Mouse (Mus musculus) midbrain, embryonic 13.5 days (tissue): ENCODE data around the gene Lypd1. TPM values are rescaled to one million over a fixed set of nuclear protein-coding genes. Genes with fewer than 3 reads are reported as not detected.

Source experiments
- ATAC-seq: fragments of 200-750 bp; cut with Nextera tagmentation; 2 replicates; pipeline ENCODE4 v1.8.0; 2017; ENCODE audit warnings: mild to moderate bottlenecking, moderate TSS enrichment, moderate library complexity
- H3K27ac ChIP-seq: fragments of 300-500 bp; sonication (generic); 2 replicates; pipeline ENCODE4 v1.5.1; 2015; ENCODE audit warnings: inconsistent platforms, mild to moderate bottlenecking, moderate library complexity
- H3K27me3 ChIP-seq: fragments of 300-500 bp; sonication (generic); 2 replicates; pipeline ENCODE4 v1.6.1; 2015; ENCODE audit warnings: mild to moderate bottlenecking, inconsistent platforms
- H3K36me3 ChIP-seq: fragments of 300-500 bp; sonication (generic); 2 replicates; pipeline ENCODE4 v1.6.1; 2015; ENCODE audit warnings: mild to moderate bottlenecking, inconsistent platforms
- H3K4me1 ChIP-seq: fragments of 300-500 bp; sonication (generic); replicated peaks from 2 replicates; pipeline ENCODE4 v1.6.1; 2015; ENCODE audit warnings: inconsistent platforms
- H3K4me2 ChIP-seq: fragments of 300-500 bp; sonication (generic); replicated peaks from 2 replicates; pipeline ENCODE4 v1.6.1; 2015; ENCODE audit warnings: moderate library complexity, mild to moderate bottlenecking, inconsistent platforms
- H3K4me3 ChIP-seq: fragments of 300-500 bp; sonication (generic); replicated peaks from 2 replicates; pipeline ENCODE4 v1.5.1; 2015; ENCODE audit warnings: mild to moderate bottlenecking, inconsistent platforms
- H3K9ac ChIP-seq: fragments of 300-500 bp; sonication (generic); replicated peaks from 2 replicates; pipeline ENCODE4 v1.6.1; 2015; ENCODE audit warnings: mild to moderate bottlenecking, inconsistent platforms
- H3K9me3 ChIP-seq: fragments of 300-500 bp; sonication (generic); 2 replicates; pipeline ENCODE4 v1.6.1; 2016; ENCODE audit warnings: mild to moderate bottlenecking, inconsistent platforms
- WGBS: fragments of 180-500 bp; shearing (Covaris S2); methylation state at CpG from one replicate; pipeline ENCODE4 v1.1.7; 2015; 5-methylcytosine and 5-hydroxymethylcytosine counted together
- polyA plus RNA-seq: library from polyadenylated mRNA; unstranded; fragments of >200 nt; fragmentation: Nextera tagmentation; extraction: Ambion mirVana; gene quantifications from 2 replicates; pipeline ENCODE4 v1.2.1, GENCODE M21; 2015

Lypd1 gene
- 32.6 and 33.3 TPM in 2 replicates for polyA plus RNA-seq

DNA sequence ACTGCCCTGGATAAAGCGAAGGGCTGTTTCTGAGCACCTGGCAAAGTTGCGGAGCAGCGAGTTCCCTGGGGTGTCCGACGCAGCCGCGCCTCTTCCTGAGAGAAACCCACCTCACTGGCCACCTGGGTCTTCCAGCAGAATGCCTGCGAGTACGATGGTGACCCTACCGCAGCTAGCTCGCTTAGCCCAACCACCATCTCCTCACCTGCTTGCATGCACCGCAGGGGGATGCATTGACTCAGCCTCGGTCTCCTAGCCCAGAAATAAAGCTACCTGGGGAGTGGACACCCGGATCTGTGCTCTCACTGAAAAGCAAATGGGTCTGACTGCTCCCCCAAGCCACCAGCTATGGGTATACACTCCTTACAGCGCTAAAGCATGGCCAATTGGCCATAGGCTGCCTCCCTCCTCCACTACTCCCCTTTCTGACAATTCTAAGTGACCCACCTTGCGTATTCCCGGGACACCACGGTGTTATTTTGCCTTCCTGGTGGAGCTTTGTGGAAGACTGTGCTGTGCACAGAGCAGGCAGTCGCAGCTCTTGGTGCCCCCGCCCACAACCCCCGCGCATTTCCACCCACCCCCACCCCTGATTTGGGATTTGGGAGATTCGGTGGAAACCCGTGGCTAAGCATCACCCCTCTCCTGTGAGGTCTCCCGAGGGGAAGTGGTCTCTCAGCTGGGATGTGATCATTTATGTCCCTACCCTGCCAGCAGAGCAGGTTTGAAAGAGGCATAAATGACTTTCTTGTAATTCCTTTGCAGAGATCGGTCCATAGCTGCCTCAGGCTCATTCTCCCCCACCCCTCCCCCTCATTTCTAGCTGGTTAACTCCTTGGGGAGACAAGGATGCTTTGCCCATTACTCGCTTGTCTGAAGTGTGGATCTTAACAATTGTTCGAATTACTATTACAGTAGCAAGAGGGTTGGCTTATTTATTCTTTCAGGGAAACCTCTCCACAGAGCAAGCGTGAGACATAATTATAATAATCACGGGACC is at the start of gene Lypd1:
TSS of gene Lypd1 (minus strand) at position 501 of the 1,000 bp plus-strand sequence.
- Histone ChIP-seq H3K27me3 (peaks cover 29% of the 10 kb centered on the region), H3K36me3 (no peaks in the 10 kb centered on the region), H3K4me1 (peaks cover 32% of the 10 kb centered on the region), H3K4me3 (peak within 1 kb of the TSS; percentile 55), H3K27ac (no peak within 1 kb of the TSS), H3K4me2 (peak within 1 kb of the TSS; percentile 90), H3K9ac (peak within 1 kb of the TSS; percentile 72), H3K9me3 (no peaks in the 10 kb centered on the region)
- ATAC-seq, result peak; percentile 29
- WGBS, result 3% methylated on average over 30 of the region's 30 CpGs

DNA sequence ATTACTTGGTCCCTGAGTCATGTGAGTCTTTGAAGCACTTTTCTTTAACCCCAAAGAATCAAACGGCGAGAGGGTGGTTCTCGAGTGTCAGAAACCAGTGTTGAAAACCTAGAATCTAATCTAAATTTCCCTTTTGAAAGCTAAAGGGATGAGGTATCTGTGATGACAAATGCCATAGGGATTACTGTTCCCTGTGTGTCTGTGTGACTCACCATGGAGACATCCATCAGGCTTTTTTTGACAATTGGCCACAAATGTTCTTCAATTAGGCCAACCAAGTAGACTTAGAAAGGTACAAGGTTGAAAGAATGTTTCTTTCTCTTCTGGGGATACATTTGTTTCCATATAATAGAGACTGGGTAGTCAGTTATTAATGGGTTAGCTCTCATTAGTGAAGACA is 38.1 kb upstream of the Lypd1 start:
- no peak for ATAC-seq
- Histone ChIP-seq H3K4me2 (no peak overlapping the region), H3K36me3 (no peaks in the 10 kb centered on the region), H3K27ac (no peak overlapping the region), H3K9me3 (no peaks in the 10 kb centered on the region), H3K4me3 (no peak overlapping the region), H3K9ac (no peak overlapping the region), H3K4me1 (0 out of 2 replicates have a peak, but pooled peaks cover 2% of the 10 kb centered on the region), H3K27me3 (no peaks in the 10 kb centered on the region)
- 88% methylated on average over 3 of the region's 3 CpGs for WGBS

DNA sequence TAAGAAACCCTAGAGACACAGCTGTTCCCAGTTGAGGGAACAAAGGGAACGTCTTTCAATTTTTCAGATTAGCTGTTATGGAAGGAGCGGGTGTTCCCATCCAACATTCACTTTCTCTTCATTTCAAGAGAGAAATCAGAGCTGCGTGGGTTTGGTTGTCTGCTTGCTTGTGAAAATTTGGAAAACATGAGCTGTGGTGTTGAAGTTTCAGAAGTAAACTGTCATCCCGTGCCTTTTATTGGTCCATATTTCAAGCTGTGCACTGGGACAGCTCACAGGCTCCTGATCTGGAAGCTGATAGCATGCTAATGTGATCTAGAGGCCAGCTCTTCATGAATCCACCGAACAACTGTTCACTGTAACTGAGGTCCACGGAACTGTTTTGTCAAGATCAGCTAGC is 36.2 kb upstream of the Lypd1 start:
- no peak for ATAC-seq
- Histone ChIP-seq H3K27ac (no peak overlapping the region), H3K9ac (no peak overlapping the region), H3K9me3 (no peaks in the 10 kb centered on the region), H3K36me3 (no peaks in the 10 kb centered on the region), H3K4me2 (no peak overlapping the region), H3K4me3 (no peak overlapping the region), H3K27me3 (no peaks in the 10 kb centered on the region), H3K4me1 (0 out of 2 replicates have a peak, but pooled peaks cover 2% of the 10 kb centered on the region)
- WGBS, result 63% methylated on average over 6 of the region's 6 CpGs

DNA sequence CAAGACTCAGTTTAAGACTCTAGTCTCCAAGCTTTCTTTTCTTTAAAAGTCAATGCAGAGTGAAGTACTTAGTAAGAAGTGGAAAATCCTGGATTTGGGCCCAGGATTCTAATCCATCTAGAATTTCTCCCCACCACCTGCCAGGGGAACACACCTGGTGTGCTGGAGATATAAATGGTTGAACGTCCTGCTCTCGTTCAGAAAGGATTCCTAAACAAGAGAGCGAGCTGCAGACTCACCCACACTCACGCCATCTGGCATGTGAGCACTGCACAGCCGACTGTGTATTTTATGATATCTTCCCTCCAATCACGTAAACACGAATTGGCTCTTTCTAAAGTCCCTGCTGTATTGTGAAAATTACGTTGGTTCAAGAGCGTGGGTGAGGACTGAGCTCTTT is 32.2 kb upstream of the Lypd1 start:
- H3K4me1 ChIP-seq, result no peaks in the 10 kb centered on the region
- H3K4me3 ChIP-seq, result no peak overlapping the region
- no peak overlapping the region for H3K4me2 ChIP-seq
- H3K9ac ChIP-seq, result no peak overlapping the region
- H3K27ac ChIP-seq, result no peak overlapping the region
- ATAC-seq, result no peak
- H3K9me3 ChIP-seq, result no peaks in the 10 kb centered on the region
- no peaks in the 10 kb centered on the region for H3K27me3 ChIP-seq
- no peaks in the 10 kb centered on the region for H3K36me3 ChIP-seq
- 86% methylated on average over 9 of the region's 9 CpGs for WGBS

DNA sequence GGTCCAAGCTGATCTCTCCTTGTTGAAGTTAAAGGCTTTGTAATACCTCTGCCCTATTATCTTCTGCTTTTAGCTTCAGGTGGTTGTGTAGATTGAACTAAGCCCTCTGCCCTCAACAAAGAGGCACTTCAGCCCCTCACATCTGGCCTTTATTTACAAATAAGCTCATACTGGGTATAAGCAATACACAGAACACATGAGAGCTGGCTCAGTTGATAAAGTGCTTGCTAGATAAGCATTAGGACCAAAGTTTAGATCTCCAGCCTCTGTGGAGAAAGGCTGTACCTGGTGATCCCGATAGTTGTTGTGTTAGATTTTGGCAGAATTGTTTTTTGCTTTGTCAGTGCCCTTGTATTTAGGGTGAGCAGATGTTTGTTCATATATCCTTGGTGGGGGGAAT is 30.4 kb upstream of the Lypd1 start:
- 88% methylated on average over 1 of the region's 1 CpGs for WGBS
- no peak for ATAC-seq

DNA sequence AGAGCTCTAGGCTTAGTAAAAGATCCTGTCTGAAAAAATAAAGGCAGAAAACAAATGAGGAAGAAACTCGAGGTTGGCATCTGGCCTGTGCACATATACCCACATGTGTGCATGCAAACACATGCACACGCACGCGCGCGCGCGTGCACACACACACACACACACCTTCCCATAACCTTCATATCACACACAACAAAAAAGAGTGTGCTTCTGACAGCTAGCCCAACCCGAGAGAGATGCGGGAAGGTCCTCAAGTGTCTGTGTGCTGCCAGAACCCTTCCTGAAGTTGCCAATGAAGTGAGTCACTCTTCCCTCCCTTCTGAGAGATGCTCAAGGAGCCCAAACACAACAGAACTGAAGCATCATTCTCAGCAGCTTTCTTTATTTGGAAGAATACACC is 12.6 kb upstream of the Lypd1 start:
- ATAC-seq, result no peak
- Histone ChIP-seq H3K4me2 (no peak overlapping the region), H3K27me3 (no peaks in the 10 kb centered on the region), H3K36me3 (no peaks in the 10 kb centered on the region), H3K27ac (no peak overlapping the region), H3K9ac (no peak overlapping the region), H3K4me3 (no peak overlapping the region), H3K9me3 (no peaks in the 10 kb centered on the region; the same call in 1 of the 2 replicates), H3K4me1 (no peaks in the 10 kb centered on the region)
- WGBS, result 97% methylated on average over 10 of the region's 10 CpGs

More for the DNA sequence above, 30.4 kb upstream of the Lypd1 start:
- Histone ChIP-seq H3K27me3 (no peaks in the 10 kb centered on the region), H3K4me3 (no peak overlapping the region), H3K27ac (no peak overlapping the region), H3K4me1 (no peaks in the 10 kb centered on the region), H3K9me3 (no peaks in the 10 kb centered on the region), H3K36me3 (no peaks in the 10 kb centered on the region), H3K4me2 (no peak overlapping the region), H3K9ac (no peak overlapping the region)

DNA sequence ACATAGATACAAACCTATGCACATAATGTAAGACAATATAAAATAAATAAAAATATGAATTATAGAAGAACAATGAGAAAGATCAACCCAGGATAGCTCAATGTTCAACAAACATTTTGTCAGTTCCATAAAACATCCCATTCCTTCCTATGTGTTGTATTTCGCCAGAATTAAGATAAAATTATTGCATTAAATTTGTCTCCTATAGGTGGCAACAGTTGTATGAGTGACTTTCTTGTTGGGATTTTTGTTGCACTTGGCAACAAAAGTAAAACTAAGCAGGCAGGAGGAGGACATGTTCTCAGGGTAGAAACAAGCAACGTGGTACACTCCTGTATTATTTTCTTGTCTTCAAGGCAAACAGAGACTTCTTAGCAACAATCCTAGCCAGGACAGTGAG is 10.2 kb upstream of the Lypd1 start:
- Histone ChIP-seq H3K27ac (no peak overlapping the region), H3K36me3 (0 out of 2 replicates have a peak, but pooled peaks cover 2% of the 10 kb centered on the region), H3K9ac (no peak overlapping the region), H3K27me3 (no peaks in the 10 kb centered on the region), H3K4me1 (no peaks in the 10 kb centered on the region), H3K9me3 (no peaks in the 10 kb centered on the region), H3K4me2 (no peak overlapping the region), H3K4me3 (no peak overlapping the region)
- WGBS, result 88% methylated on average over 2 of the region's 2 CpGs
- ATAC-seq, result no peak

DNA sequence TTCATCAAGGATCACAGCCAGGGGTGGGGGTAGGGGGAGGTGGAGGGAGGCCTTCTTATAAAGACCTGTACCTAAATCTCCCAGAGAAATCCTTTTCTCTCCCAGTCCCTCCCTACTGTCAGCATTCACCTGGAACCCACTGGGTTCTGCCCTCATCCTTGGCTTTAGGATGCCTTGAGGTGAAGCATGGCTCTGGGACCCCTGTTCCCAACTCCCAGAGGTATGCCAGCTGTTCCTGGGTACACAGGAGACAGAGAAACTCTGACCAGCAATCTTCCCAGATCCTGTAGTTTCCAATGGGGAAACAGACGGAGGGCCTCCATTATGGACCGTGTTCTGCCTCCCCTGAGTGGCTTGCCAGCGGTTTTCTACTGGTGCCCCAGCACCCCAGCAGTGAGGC is 7.8 kb upstream of the Lypd1 start:
- Histone ChIP-seq H3K36me3 (0 out of 2 replicates have a peak, but pooled peaks cover 2% of the 10 kb centered on the region), H3K4me3 (no peak overlapping the region), H3K9ac (no peak overlapping the region), H3K9me3 (no peaks in the 10 kb centered on the region), H3K4me1 (no peaks in the 10 kb centered on the region), H3K27me3 (0 out of 2 replicates have a peak, but pooled peaks cover under 1% of the 10 kb centered on the region), H3K27ac (no peak overlapping the region), H3K4me2 (no peak overlapping the region)
- 92% methylated on average over 3 of the region's 3 CpGs for WGBS
- ATAC-seq, result no peak

DNA sequence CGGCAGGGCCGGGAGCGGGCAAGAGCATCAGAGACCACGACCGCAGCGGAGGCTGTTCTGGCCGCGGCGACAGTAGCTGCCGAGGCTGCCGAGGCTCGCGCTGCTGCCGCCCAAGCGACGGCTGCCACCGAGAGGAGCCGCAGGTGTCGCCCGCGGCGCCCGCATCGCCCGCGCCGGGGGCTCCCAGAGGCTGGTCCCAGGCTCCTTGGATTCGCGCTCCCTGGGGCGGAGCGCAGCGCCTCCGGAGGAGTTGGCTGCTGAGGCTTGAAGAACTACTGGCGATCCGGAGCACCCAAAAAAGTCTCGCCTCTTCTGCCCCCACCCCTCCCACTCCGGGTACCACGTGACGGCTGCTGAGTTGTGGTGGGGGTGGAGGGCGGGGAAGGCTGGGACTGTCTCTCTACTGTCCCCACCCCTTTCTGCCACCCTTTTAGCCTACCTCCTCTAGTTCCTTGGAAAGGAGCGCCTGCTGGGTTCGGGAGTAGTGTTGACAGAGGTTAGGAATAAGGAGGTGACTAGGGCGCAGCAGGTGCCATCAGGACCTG is 928 bp downstream of the Lypd1 start:
- peak; percentile 70 for ATAC-seq
- Histone ChIP-seq H3K27me3 (peaks cover 29% of the 10 kb centered on the region), H3K4me3 (peak overlapping the region; percentile 55), H3K9ac (peak overlapping the region; percentile 72), H3K27ac (0 out of 2 replicates have a peak overlapping the region, but pooled peaks have one; percentile 26), H3K4me2 (peak overlapping the region; percentile 90), H3K4me1 (peaks cover 32% of the 10 kb centered on the region), H3K9me3 (no peaks in the 10 kb centered on the region), H3K36me3 (no peaks in the 10 kb centered on the region)
- under 1% methylated on average over 42 of the region's 43 CpGs for WGBS

DNA sequence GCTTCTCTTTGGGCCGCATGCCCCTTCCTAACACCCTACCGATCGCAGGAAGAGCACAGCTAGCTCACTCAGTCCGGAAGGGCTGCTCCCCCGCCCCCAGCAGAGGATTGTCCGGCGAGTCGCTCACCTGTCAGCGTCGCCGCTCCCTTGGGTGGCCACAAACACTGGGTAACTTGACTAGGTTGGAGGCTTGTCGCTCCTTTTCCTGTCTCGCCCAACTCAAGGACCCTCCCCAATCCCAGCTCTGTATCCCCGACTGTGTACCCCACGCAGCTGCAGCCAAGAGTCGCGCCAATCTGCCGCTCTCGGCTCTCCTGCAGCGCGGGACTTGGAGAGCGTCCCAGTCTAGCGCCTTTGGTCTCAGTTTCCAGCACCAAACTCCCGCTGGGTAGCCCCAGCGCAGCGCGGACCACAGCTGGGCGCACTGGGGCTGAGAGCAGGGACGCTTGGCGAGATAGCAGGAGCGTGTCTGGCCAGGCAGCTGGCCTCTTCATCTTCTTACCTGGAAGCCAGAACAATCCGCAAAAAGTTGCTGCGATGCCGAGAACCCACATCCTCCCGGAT is 1.5 kb downstream of the Lypd1 start:
- under 1% methylated on average over 35 of the region's 35 CpGs for WGBS
- peak; percentile 77 for ATAC-seq
- Histone ChIP-seq H3K9me3 (no peaks in the 10 kb centered on the region), H3K4me3 (peak overlapping the region; percentile 55), H3K9ac (peak overlapping the region; percentile 72), H3K27ac (0 out of 2 replicates have a peak overlapping the region, but pooled peaks have one; percentile 26), H3K4me1 (peaks cover 32% of the 10 kb centered on the region), H3K4me2 (peak overlapping the region; percentile 90), H3K27me3 (peaks cover 29% of the 10 kb centered on the region), H3K36me3 (no peaks in the 10 kb centered on the region)

DNA sequence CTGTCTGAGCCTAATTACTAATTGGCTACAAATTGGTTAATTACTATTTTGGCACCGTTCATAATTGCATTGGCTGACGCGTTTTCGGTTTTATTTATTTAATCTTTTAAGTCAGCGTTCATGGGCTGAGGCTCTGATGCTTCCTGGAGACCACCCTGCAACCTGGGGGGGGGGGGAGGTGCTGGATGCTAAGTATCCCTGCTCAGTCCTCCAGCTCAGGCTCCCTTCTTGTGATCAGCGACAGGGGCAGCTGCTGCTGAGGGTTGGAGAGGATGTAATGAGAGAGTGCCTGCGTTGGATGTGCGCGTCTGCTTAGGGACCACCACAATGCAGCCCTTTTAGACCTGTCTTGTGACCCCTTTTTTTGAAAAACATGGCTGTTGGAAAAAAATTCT is 2.0 kb downstream of the Lypd1 start:
- ATAC-seq, result peak; percentile 51
- 4% methylated on average over 9 of the region's 9 CpGs for WGBS
- no peak overlapping the region for H3K27ac ChIP-seq

More for the DNA sequence above, 2.0 kb downstream of the Lypd1 start:
- Histone ChIP-seq H3K4me1 (peaks cover 32% of the 10 kb centered on the region), H3K36me3 (no peaks in the 10 kb centered on the region), H3K9me3 (no peaks in the 10 kb centered on the region), H3K27me3 (peaks cover 29% of the 10 kb centered on the region), H3K9ac (peak overlapping the region; percentile 72), H3K4me3 (peak overlapping the region; percentile 55), H3K4me2 (peak overlapping the region; percentile 90)
